Mouse (Mus musculus) forebrain, postnatal 0 days (tissue): Measurements from ENCODE around the gene Dpp6. TPM values are rescaled to one million over a fixed set of nuclear protein-coding genes. Genes with fewer than 3 reads are reported as not detected.

Source experiments
- ATAC-seq: fragments of 200-750 bp; cut with Nextera tagmentation; 2 replicates; pipeline ENCODE4 v1.8.0; 2017; ENCODE audit warnings: mild to moderate bottlenecking, moderate library complexity
- DNase-seq: peaks from one replicate; pipeline ENCODE4 v3.0.0-alpha.2; 2015
- H3K27ac ChIP-seq: fragments of 300-500 bp; sonication (generic); 2 replicates; pipeline ENCODE4 v1.5.1; 2014; ENCODE audit warnings: low read depth, mild to moderate bottlenecking, antibody characterized with exemption, low read length, moderate library complexity, mixed read lengths
- H3K27me3 ChIP-seq: fragments of 300-500 bp; sonication (generic); 2 replicates; pipeline ENCODE4 v1.6.1; 2014; ENCODE audit warnings: mild to moderate bottlenecking, low read length, mixed read lengths; ENCODE audit not compliant: insufficient read depth
- H3K36me3 ChIP-seq: fragments of 300-500 bp; sonication (generic); 2 replicates; pipeline ENCODE4 v1.6.1; 2014; ENCODE audit warnings: mild to moderate bottlenecking, moderate library complexity; ENCODE audit not compliant: insufficient read depth
- H3K4me1 ChIP-seq: fragments of 300-500 bp; sonication (generic); 2 replicates; pipeline ENCODE4 v1.6.1; 2014; ENCODE audit warnings: antibody characterized with exemption; ENCODE audit not compliant: insufficient read depth
- H3K4me2 ChIP-seq: fragments of 300-500 bp; sonication (generic); 2 replicates; pipeline ENCODE4 v1.6.1; 2014; ENCODE audit warnings: low read depth, mild to moderate bottlenecking, moderate library complexity
- H3K4me3 ChIP-seq: fragments of 300-500 bp; sonication (generic); 2 replicates; pipeline ENCODE4 v1.5.1; 2014; ENCODE audit warnings: low read depth, low read length, mixed read lengths
- H3K9ac ChIP-seq: fragments of 300-500 bp; sonication (generic); 2 replicates; pipeline ENCODE4 v1.6.1; 2014; ENCODE audit warnings: mild to moderate bottlenecking
- H3K9me3 ChIP-seq: fragments of 300-500 bp; sonication (generic); 2 replicates; pipeline ENCODE4 v1.6.1; 2016; ENCODE audit warnings: low read length
- CTCF ChIP-seq: sonication (generic); IDR thresholded peaks from 2 replicates; pipeline ENCODE4 v1.5.1; 2016; ENCODE audit warnings: antibody characterized with exemption, control low read depth, low read depth
- WGBS: fragments of 180-500 bp; shearing (Covaris S2); extraction: QIAGEN DNeasy Blood & Tissue Kit; methylation state at CpG from one replicate; pipeline ENCODE4 v1.1.7; 2014; 5-methylcytosine and 5-hydroxymethylcytosine counted together
- polyA plus RNA-seq: library from polyadenylated mRNA; unstranded; fragments of >200 nt; fragmentation: Nextera tagmentation; extraction: Ambion mirVana; gene quantifications from 2 replicates; pipeline ENCODE4 v1.2.1, GENCODE M21; 2015
- total RNA-seq: library from RNA; depleted of rRNA; stranded (reverse); fragments of >200 nt; gene quantifications from 2 replicates; pipeline ENCODE4 v1.2.3, GENCODE M21; 2014

Gene Dpp6
- total and polyA plus RNA-seq, 2 experiments from 2014 or later: 58.4 to 116 TPM

DNA sequence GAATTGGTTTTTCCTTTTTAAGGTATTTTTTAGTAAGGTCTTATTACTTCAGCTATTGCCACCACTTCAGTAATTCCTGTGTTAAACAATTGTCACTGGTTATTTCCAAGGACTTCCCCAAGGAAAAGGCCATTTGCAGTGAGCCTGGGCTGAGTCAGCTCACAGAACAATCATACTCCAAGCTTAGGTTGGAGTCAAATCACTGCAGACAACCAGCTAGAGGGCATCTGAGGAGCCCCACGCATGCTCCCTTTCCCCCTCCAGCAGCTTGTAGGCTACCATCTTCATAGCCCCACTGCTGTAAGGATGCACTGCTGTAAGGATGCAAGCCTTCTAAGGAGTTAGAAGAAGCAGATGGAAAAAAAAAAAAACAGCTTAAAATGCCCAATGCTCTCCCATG, 601.9 kb downstream of the Dpp6 start:
- Histone ChIP-seq H3K36me3 (no peaks in the 10 kb centered on the region), H3K9me3 (no peaks in the 10 kb centered on the region), H3K4me2 (no peak overlapping the region), H3K9ac (no peak overlapping the region), H3K4me3 (no peak overlapping the region), H3K4me1 (no peaks in the 10 kb centered on the region), H3K27me3 (no peaks in the 10 kb centered on the region), H3K27ac (no peak overlapping the region)
- WGBS: 71% methylated on average over 1 of the region's 1 CpGs
- no peak for TF ChIP-seq CTCF
- DNase-seq: no peak
- no peak for ATAC-seq

DNA sequence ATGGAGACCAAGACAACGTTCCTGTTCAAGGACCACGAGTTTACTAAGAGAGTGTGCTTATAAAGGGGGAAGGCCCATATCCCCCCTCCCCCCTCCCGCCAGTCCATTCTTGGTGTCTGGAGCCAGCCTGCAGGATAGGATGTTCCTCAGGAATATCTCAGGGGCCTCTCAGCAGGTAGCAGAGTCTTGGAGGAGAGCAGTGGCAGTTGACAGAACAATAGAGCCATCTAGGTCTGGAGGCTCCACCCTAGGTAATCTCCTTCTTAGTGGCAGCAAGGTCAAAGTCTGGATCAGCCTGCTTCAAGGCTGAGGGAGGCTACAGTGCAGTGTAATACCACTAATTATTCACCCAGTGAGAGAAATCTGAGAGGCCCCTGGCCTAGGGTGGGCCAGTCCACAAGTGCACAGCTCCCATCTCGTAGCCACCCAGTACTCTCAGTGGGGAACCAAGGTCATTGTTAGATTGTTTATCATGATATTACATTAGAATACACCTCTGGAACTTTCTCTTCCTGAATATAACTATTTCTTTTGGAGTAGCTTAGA, 604.2 kb downstream of the Dpp6 start:
- H3K4me2 ChIP-seq: no peak overlapping the region
- no peak overlapping the region for H3K27ac ChIP-seq
- H3K9ac ChIP-seq: no peak overlapping the region
- DNase-seq (no peak), ATAC-seq (no peak)
- TF ChIP-seq CTCF: no peak
- no peaks in the 10 kb centered on the region for H3K27me3 ChIP-seq
- no peaks in the 10 kb centered on the region for H3K9me3 ChIP-seq
- no peaks in the 10 kb centered on the region for H3K36me3 ChIP-seq
- WGBS: 80% methylated on average over 4 of the region's 4 CpGs
- no peak overlapping the region for H3K4me3 ChIP-seq
- H3K4me1 ChIP-seq: no peaks in the 10 kb centered on the region

DNA sequence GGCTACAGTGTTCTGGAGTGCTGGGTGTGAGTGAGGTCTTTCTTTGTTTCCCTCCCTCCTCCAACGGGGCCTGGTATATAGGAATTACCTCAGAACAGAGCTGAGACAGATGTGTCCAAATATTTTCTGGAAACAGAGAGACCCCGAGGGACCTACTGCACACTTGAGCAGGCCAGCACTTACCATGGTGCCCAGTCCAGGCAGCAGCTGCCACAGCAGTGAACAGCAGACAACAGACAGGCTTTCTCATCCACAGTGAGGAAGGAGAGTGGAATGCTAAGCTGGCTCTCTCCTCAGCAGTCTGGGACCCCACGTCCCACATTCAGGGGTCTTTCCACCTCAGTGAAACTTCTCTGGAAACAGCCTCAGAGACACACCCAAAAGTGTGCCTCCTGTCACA, 606.8 kb downstream of the Dpp6 start:
- no peak for ATAC-seq
- no peak overlapping the region for H3K4me3 ChIP-seq

DNA sequence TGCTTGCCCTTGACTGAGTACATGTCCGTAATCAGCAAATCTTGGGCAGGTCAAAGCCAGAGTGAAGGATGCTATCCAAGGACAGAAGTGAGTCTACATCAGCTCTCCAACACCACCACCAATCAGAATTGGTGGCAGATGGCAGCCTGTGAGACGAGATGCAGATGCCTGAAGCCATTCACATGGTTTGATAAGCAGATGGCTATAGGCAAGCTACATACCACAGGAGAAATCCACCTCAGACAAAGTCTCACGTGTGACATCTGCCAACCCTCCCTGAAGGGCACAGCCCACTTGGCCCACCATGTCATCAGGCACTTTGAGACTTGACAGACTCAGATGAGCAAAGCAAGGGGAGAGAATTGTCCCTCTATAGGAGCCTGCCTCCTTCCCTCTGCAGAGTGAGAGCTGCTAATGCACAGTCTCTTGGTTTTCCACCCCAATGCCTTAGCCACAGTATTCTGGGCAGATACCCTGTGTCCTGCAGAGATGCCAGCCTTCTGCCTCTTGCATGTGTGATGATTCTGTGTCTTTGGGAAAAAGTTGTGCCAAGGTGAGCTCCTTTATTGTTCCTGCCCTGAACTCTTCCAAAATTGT, 607.6 kb downstream of the Dpp6 start:
- 66% methylated on average over 3 of the region's 3 CpGs for WGBS
- H3K9me3 ChIP-seq: no peaks in the 10 kb centered on the region
- ATAC-seq (no peak), DNase-seq (no peak)
- H3K27ac ChIP-seq: no peak overlapping the region
- no peaks in the 10 kb centered on the region for H3K27me3 ChIP-seq
- no peaks in the 10 kb centered on the region for H3K4me1 ChIP-seq
- H3K36me3 ChIP-seq: no peaks in the 10 kb centered on the region
- no peak overlapping the region for H3K4me2 ChIP-seq
- no peak overlapping the region for H3K4me3 ChIP-seq
- H3K9ac ChIP-seq: no peak overlapping the region
- no peak for TF ChIP-seq CTCF

More for the DNA sequence above, 606.8 kb downstream of the Dpp6 start:
- no peak overlapping the region for H3K9ac ChIP-seq
- no peak overlapping the region for H3K4me2 ChIP-seq
- no peak overlapping the region for H3K27ac ChIP-seq
- DNase-seq: no peak
- no peaks in the 10 kb centered on the region for H3K36me3 ChIP-seq
- no peaks in the 10 kb centered on the region for H3K4me1 ChIP-seq
- no peak for TF ChIP-seq CTCF
- H3K27me3 ChIP-seq: no peaks in the 10 kb centered on the region
- H3K9me3 ChIP-seq: no peaks in the 10 kb centered on the region
- 59% methylated on average over 3 of the region's 3 CpGs for WGBS

DNA sequence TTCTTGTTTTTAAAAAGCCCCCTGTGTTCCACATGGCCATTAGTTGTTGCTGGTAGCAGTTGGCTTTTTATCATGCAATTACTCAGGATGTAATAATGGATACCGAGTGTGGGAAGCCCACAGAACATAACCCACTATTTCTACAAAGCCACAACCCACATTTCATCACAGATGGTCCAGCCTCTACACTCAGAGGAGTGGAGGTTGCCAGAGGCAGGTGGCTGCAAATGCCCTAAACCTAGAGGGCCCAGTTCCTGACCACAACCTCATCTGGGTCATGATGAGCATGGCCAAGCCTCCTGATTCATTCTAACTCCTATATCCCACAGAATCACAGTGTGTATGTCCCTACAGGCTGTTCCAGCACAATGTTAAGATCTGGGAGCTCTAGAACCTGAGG, 609.2 kb downstream of the Dpp6 start:
- no peak overlapping the region for H3K4me3 ChIP-seq
- no peaks in the 10 kb centered on the region for H3K36me3 ChIP-seq
- H3K27me3 ChIP-seq: no peaks in the 10 kb centered on the region
- no peak overlapping the region for H3K27ac ChIP-seq
- ATAC-seq: no peak
- no peak for TF ChIP-seq CTCF
- DNase-seq: no peak
- 73% methylated on average over 1 of the region's 1 CpGs for WGBS
- H3K4me1 ChIP-seq: no peaks in the 10 kb centered on the region
- no peak overlapping the region for H3K4me2 ChIP-seq
- H3K9ac ChIP-seq: no peak overlapping the region
- H3K9me3 ChIP-seq: no peaks in the 10 kb centered on the region

DNA sequence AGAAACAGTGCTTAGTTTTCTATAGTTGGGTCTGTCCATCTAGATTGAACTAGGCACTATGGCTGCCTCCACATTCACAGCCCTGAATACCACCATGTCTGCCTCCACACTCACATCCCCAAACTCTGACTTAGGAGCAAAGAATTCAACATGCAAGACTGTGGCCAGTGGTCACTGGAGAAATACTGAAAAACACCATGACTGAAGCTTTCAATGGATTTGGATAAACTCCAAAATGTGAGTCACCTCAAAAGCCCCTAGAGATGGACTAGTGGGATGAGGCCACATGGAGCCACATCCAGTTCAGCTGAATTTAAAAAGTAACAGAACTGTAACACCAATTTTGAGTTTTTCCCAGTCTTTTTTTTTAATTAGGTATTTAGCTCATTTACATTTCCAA, 616.6 kb downstream of the Dpp6 start:
- no peaks in the 10 kb centered on the region for H3K27me3 ChIP-seq
- ATAC-seq: no peak

DNA sequence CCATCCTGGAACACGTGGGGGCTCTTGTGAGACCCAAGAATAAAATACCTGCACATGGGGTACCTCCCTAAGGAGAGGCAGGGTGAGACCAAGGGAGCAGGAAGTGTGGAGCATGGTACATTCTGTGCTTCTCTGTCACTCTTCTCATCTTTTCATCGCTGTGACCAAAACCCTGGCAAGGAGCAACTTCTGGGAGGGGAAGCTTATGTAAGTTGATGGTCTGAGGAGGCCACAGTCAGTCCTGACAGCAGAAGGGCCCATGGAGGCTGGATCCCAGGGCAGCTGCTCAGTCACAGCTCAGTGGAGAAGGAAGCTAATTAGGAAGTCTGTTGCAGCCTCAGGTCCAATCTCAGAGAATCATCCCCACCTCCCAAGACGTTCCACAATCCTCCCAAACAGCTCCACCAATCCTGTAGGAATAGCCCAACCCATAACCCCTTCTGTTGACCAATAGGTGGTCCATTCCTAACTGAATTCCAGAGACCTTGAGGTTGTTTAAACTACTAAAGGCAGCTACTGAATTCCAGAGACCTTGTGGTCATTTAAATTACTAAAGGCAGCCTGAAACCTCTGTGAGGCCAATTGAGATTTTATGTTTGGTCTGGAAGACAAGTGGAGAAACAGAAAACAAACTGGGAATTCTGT, 636.3 kb downstream of the Dpp6 start:
- H3K27me3 ChIP-seq: no peaks in the 10 kb centered on the region
- no peak for DNase-seq
- 42% methylated on average over 3 of the region's 3 CpGs for WGBS
- no peak overlapping the region for H3K9ac ChIP-seq
- no peak overlapping the region for H3K4me3 ChIP-seq
- TF ChIP-seq CTCF: no peak
- no peak overlapping the region for H3K27ac ChIP-seq
- H3K4me1 ChIP-seq: no peaks in the 10 kb centered on the region
- H3K4me2 ChIP-seq: no peak overlapping the region
- H3K9me3 ChIP-seq: no peaks in the 10 kb centered on the region
- H3K36me3 ChIP-seq: no peaks in the 10 kb centered on the region
- ATAC-seq: no peak

More for the DNA sequence above, 616.6 kb downstream of the Dpp6 start:
- no peaks in the 10 kb centered on the region for H3K36me3 ChIP-seq
- H3K4me2 ChIP-seq: no peak overlapping the region
- TF ChIP-seq CTCF: no peak
- H3K4me3 ChIP-seq: no peak overlapping the region
- no peak for DNase-seq
- H3K27ac ChIP-seq: no peak overlapping the region
- no peak overlapping the region for H3K9ac ChIP-seq
- H3K9me3 ChIP-seq: no peaks in the 10 kb centered on the region
- H3K4me1 ChIP-seq: no peaks in the 10 kb centered on the region
